Mouse (Mus musculus): Measurements from ENCODE around the gene Ccdc74a.
"Not testable (repeated sequence)": the region's sequence is repeated elsewhere in the genome, so short reads cannot be mapped to it uniquely, and the experiment has no call there.

The Ccdc74a gene

DNA sequence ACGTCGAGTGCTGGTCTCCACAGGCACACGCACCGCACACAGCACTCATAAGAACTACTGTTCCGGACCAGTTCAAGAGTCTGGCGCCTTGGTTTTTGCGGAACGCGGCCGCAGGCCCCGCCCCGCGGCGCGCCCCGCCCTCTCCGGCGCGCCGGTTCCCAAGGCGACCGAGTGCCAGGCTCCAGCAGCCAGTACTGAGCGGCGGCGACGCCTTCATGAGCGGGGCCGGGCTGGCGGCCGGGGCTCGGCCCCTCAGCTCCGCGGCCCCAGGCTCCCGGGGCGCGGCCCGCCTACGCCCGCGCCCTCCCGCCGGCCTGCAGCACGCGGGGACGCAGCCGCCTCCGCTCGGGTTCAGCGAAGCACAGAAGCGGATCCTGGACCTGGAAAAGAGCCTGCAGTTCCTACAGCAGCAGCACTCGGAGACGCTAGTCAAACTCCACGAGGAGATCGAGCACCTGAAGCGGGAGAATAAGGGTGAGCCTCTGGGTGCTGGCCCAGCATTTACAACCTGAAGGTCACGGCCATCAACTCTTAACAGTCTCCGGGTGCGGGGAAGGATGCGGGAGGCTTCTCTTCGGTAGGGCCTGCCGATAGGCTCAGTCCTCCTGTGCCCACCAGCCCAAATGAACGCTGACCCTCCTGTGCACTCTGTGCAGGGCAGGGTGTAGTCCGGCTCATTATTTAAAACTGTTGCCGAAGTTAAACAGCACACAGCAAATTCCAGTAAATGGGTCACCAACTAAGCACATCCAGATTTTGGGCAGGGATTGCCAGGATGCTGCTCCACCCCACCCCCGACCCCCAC is at the start of gene Ccdc74a:
Ccdc74a (plus strand) TSS at position 161 of the 805 bp plus-strand sequence.
- peak; percentile 81 to 83 for DNase-seq (ENCODE audit: low spot score in 2 of 2)

DNA sequence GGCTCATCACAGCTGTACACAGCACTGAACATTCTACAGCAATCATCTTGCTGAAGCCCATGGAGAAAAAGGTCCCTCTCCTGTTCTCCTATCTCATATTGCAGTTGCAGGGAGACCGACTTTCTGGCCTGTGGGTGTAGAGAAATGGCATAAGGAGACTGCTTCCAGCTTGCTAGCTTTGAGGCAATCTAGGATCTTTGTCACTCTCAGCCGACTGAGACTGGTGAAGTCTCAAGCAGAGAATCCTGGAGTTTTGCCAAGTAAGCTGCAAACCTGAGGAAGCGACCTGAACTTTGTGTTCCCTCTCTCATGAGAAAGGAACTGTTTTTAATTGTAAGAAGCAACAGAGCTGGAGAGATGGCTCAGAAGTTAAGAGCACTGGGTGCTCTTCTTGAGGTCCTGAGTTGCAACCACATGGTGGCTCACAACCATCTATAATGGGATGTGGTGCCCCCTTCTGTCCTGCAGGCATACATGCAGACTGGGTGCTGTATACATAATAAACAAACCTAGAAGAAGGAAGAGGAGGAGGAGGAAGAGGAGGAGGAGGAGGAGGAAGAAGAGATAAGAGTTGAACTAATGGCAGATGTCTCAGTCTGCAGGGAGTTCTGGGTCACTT is 45.2 kb upstream of the Ccdc74a start:
- no peak for DNase-seq (ENCODE audit: low spot score in 2 of 2)

DNA sequence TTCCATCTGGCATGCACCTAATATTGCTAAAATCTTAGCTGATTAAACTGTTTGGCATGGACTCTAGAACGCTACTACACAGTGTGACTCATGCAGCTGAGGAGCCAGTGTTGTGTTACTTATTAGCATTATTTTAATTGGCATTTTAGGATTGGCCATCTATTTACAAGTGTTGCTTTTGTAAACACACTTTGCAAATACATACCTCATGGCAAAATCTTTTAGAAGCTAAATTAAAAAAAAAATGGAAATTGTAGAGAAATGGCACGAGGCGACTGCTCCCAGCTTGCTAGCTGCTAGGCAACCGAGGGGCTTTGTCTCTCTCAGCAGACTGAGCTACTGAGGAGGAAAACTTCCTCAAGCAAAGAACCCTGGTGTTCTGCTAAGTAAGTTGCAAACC is 41.3 kb upstream of the Ccdc74a start:
- DNase-seq (ENCODE audit: low spot score in 2 of 2) = no peak

DNA sequence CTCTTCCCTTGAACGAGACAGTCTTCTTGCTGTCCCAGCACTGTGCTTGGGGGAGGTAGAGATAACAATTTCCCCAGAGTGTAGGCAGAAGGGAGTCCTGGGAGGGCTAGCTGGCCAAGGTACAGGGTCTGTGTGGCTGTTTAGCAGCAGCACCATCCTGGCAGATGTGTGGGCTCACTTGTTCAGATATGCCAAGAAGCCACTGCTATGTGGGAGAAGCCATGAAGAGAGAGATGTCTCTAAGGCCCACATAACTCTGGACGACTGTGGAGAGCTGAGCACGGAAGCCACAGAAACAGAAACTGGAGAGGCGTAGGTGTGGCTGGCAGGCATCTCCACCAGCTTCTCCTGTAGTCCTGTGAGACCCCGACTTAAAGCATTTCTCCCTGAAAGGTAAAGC is 40.6 kb upstream of the Ccdc74a start:
- DNase-seq (ENCODE audit: low spot score in 2 of 2) = no peak

DNA sequence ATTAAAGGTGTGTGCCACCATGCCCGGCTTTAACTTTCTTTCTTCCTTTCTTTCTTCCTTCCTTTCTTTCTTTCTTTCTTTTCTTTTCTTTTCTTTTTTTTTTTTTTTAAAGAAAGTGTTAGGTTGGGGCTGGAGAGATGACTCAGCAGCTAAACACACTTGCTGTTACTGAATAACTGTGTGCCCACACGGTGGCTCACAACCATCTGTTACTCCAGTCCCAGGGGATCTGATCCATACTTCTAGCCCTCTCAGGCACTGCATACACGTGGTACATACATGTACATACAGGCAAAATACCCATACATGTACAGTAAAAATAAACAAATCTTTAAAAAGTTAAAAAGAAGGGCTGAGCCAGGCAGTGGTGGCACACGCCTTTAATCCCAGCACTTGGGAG is 34.9 kb upstream of the Ccdc74a start:
- DNase-seq (ENCODE audit: low spot score in 2 of 2) = no peak

DNA sequence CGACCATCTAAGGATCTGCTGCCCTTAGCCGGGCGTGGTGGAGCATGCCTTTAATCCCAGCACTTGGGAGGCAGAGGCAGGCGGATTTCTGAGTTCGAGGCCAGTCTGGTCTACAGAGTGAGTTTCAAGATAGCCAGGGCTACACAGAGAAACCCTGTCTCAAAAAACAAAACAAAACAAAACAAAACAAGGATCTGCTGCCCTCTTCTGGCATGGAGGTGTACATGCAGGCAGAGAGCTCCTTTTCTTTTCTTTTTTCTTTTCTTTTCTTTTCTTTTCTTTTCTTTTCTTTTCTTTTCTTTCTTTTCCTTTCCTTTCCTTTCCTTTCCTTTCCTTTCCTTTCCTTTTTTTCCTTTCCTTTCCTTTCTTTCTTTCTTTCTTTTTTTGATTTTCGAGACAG is 31.5 kb upstream of the Ccdc74a start:
- not testable (repeated sequence) for DNase-seq (ENCODE audit: low spot score in 2 of 2)

DNA sequence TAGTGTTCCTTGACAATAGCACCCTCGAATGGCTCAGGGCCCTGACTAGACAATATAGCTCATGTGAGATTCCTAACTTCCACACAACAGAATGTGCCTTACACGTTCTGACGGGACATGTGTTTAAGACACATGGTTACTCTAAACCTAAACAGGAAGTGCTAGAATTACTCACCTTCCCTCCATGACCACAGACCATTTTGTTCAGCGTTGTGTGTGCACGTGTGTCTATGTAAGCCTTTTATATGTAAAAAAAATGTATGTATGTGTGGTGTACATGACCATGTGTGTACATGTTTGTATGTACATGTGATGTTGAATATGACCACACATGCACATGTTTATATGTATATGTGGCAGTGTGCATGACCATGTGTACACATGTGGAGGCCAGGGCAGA is 30.1 kb upstream of the Ccdc74a start:
- DNase-seq (ENCODE audit: low spot score in 2 of 2) = no peak

DNA sequence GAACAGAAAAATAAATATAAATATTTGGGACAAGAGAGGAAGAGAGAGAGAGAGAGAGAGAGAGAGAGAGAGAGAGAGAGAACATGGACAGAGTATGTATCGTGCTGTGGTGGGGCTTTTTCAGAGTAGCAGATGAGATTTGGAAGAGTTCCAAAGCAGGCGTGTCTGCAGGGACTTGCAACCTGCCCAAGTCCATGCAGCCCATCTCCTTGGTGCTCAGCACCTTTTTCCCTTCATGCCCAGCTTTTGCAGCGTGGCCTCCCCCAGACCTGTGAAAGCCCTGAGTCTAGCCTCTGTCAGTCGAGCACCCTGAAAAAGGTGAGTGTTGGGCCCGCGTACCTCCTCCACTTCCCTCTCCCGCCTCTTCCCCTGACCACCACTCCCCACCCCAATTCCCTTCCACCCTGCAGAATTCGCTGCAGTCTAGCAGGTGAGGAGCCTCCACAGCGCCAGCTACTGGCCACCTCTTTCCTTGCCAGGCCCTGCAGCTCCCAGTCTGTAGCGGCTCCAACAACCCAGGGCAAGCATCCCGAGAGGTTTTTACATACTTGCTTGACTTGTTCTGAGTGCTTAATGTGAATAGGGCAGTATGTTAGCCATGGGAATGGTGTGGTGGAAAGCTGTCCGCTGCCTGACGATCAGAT is 28.2 kb upstream of the Ccdc74a start:
- DNase-seq (ENCODE audit: low spot score in 2 of 2) = peak; percentile 30 to 39

DNA sequence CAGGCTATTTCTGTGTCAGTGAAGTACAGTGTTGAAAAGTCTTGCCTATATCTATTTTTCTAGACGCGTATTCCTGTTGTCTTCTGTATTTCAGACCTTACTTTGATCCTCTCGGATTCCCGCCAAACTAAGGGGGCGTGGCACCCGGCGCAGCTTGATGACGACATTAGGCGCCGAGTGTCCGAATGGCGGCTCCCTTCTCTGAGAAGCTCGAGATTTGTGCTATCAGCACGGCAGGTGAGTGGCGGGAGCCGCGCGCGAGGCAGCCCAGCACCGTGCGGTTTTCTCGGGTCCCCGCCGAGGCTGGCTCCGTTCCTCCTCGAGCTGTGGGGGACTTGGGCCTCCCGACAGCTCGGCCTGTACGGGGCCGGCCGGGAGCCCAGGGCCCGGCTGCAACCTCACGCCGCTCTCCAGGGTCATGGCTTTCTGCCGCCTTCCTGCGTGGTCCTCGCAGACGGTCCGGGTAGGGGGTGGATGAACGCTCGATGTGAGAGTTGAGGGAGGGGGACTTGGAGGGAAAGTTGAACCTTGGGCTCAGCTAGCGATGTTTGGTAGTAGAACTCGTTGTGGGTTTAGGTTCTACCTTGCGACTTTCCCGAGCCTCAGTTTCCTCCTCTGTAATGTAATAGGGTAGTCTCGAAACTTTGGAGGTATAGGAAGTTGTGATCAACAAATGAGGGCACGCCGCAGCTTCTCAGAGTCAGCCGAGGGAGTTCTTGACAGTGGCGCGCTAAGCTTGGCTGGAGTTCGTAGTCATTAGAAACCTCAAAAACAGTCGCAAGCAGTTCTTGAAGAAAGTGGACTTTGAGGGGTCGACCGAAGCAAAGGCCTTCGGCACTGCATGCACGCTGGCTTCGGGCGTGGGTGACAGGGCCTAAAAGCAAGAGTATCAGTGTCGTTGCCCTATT is 26.8 kb upstream of the Ccdc74a start, which contains the start of gene Smpd4:
Smpd4 (plus strand) TSS at position 157 of the 908 bp plus-strand sequence.
- peak; percentile 79 to 88 for DNase-seq (ENCODE audit: low spot score in 2 of 2)

DNA sequence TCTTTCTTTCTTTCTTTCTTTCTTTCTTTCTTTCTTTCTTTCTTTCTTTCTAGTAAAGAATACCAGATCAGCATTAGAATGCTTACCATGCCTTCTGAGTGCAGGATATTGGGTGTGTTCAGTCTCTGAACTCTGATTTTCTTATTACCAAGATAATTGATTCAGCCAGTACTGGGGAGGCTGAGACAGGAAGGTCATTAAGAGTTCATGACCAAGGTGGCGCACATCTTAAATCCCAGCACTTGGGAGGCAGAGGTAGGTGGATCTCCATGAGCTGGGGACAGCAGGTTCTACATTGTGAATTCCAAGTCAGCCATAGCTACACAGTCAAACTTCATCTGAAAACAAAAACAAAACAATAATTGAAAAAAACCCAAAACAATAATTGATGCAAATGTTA is 24.3 kb upstream of the Ccdc74a start:
- no peak for DNase-seq (ENCODE audit: low spot score in 2 of 2)

DNA sequence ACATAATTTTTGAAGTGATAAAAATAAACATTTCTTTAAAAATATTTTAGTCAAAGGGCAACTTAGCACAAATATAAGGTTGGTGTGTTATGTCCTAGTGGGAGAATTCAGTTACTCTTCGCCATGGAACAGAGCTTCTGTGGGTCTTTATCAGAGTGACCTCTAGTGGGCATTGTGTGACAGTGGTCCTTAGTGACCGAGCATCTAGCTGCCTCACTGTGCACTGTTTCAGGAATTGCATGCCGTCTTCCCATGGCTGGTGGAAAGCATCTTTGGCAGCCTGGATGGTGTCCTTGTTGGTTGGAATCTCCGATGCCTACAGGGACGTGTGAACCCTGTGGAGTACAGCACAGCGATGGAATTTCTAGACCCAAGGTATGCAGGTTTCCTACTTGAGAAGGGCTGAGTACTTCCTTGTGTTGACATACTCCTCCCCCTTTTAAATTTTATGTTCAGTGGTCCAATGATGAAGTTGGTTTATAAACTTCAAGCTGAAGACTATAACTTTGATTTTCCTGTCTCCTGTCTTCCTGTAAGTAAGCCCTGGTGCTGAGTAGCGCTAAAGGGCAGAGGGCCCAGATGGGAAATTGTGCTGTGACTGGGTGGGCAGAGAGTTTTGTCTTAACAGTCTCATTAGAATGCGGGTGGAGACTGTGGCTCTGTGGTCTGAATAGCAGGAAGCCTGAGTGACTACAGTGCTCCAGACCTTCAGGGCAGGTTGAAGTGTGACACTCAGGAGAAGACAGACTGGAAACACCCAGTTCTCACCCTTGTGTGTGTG is 20.6 kb upstream of the Ccdc74a start:
- DNase-seq (ENCODE audit: low spot score in 2 of 2) = no peak

DNA sequence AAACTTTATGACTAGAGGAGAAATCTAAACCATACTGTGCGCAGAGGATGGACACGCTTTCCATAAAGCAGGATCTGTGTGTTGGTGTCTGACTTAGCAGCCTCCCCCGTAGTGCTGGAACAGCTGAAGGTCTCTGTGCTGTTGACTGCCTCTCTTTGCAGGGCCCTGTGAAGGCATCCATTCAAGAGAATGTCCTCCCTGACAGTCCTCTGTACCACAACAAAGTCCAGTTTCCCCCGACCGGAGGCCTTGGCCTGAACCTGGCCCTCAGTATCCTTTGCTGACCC is 20.1 kb upstream of the Ccdc74a start:
- no peak for DNase-seq (ENCODE audit: low spot score in 2 of 2)

DNA sequence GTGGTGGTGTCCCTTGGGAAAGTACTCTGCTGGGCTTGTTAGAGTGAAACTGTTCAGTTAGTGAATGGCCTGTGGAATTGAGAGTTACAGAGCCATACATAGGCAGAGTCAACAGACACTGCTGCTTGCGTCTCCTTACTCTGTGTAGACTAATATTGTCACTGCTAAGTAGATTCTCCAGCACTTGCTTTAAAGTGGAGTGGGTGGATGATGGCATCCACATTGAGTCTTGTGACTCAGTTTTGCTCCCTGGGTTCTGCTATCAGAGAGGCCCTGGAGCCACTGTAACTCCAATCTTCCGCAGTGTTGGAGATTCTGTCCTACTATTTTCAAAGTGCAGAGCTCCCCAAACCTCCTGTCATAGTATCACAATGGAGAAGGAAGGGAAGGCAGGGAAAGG is 13.7 kb upstream of the Ccdc74a start:
- DNase-seq (ENCODE audit: low spot score in 2 of 2) = no peak

DNA sequence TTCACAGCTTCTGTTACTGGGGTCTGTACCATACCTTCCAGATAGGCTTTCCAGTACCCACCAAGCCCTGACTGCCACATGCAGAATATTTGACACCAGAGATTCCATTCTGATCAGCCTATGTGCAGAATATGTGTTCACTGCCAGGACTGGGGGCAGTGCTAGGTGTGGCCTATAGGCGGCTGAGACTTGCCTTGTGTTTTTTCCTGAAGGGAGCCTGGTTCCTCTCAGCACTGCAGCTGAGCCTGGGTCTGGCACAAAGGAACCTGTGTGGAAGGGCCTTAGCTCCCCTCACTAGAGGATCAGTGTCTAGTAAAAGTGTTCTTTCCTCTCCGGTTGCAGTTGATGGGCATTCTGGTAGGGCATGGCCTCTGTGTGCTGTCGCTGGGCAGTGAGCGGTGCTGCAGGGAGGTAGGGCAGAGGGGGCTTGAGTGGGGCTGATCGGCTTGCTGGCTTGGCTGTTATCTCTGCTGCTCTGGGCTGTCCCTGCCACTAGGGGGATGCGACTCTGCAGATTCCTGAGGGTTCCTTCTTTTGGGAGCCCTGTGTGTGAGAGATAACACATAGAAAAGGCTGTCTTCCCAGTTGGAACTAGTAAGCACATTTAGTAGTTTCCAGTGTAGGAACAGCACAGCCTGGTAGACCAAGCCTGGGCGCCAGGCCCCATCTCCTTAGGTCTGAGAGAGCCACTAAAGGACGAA is 12.6 kb upstream of the Ccdc74a start:
- DNase-seq (ENCODE audit: low spot score in 2 of 2) = no peak

DNA sequence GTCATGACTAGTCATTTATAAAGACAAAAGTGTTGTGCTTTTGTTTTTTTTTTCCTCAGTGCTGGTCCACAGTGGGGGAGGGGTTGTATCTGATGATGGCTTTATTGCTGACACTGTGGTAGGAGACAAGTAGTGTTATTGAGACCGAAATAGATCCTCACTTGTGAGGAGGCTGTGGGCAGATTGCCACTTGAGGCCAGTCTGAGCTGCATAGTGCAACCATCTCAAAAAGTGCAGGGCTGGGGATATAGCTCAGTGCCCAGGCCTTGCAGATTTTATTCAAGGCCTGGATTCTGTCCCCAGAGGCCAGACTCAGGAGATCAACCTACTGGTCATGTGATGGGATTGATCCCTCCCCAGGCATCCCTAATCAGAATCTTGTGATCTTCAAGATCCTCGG is 9.4 kb upstream of the Ccdc74a start:
- DNase-seq (ENCODE audit: low spot score in 2 of 2) = no peak

DNA sequence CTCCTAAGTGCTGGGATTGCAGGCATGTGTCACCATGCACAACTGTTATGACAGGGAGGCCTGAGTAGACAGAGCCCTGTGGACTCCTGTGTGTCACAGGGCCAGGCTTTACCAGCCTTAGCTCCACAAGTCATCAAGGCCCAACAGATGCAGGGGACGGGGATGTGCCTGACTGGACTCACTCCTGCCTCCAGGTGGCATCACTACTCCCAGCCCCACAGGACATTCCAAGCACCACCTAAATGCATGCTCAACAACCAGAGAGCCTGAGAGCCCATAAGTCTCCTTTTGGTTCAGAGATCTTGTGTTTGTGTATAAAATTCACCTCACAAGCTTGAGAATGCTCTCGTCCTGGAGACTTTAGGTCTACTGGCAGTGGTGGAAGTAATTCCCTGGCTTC is 8.7 kb upstream of the Ccdc74a start:
- no peak for DNase-seq (ENCODE audit: low spot score in 2 of 2)

DNA sequence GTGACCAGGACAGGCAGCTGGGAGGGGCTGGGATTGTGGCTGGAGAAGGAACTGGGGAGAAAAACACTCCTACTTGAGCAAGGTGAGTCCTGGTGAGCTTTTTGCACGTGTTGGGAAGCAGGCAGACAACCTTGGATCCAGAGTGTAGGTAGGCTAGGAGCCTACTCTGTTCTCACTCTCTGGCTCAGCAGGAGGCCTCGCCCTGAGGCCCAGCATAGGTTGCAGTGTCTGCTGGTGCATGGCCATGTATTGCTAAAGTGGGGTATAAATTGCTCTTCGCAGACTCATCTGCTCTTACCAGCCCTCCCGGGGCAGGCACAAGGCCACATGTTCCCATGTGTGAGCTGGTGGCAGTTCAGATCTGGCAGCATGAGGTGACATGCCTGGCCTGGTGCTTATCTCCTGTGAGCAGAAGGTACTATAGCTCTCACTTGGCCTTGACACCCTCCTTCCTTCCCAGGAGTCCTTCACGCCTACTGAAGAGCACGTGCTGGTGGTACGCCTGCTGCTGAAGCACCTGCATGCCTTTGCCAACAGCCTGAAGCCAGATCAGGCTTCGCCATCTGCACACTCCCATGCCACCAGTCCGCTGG is 8.1 kb upstream of the Ccdc74a start:
- DNase-seq (ENCODE audit: low spot score in 2 of 2) = peak; percentile 63 to 78

DNA sequence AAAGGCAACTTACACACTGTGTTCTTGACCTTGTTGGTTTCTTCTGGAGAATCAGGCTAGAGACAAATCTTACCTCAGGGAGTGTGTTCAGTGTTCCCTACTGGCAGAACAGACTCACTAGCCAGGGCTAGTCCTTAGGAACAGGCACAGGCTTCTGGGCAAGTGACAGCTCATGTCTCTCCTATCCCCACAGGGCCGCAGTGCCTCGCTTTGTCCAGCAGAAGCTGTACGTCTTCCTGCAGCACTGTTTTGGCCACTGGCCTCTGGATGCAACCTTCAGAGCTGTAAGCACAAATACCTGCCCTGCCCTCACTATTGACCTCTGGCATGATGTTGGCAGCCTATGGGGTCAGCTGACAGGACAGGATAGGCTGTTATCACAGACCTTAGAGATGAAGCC is 7.2 kb upstream of the Ccdc74a start:
- no peak for DNase-seq (ENCODE audit: low spot score in 2 of 2)

DNA sequence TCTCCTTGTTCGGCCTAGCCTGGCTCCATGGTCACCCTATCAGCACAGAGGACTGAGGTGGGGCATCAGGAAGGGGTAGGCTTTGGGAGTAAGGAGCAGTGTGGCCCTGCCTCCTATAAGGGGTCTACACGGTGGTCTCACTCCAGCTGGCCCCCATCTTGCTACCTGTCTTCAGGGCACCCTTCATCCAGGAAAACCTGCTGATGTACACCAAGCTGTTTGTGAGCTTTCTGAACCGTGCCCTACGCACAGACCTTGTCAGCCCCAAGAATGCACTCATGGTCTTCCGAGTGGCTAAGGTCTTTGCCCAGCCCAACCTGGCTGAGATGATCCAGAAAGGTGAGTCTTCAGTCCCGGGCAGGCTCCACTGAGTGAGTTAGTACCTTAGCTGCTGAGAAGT is 6.3 kb upstream of the Ccdc74a start:
- DNase-seq (ENCODE audit: low spot score in 2 of 2) = no peak

DNA sequence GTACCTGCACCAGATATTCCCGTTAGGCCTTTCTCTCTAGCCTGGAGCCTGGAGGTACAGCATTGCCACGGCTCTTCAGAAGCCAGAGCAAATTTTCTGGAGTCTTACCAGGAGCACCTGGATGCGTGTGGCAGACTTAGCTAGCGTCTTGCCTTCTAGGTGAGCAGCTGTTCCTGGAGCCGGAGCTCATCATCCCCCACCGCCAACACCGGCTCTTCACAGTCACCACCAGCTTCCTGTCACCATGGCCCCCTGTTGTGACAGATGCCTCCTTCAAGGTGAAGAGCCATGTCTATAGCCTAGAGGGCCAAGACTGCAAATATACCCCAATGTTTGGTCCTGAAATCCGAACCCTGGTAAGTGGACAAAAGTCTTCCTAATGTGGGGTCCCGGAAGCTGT is 5.6 kb upstream of the Ccdc74a start:
- DNase-seq (ENCODE audit: low spot score in 2 of 2) = no peak

Data from spleen, postnatal 36 days (tissue).